Mouse (Mus musculus) lung, adult 18-20 months (tissue): ENCODE results near the gene Robo1.

Source experiments
- DNase-seq, 2 experiments: peaks; one replicate each; pipeline ENCODE4 v3.0.0; 2022; ENCODE audit warnings: mixed read lengths in 2 of 2

Robo1 gene

DNA sequence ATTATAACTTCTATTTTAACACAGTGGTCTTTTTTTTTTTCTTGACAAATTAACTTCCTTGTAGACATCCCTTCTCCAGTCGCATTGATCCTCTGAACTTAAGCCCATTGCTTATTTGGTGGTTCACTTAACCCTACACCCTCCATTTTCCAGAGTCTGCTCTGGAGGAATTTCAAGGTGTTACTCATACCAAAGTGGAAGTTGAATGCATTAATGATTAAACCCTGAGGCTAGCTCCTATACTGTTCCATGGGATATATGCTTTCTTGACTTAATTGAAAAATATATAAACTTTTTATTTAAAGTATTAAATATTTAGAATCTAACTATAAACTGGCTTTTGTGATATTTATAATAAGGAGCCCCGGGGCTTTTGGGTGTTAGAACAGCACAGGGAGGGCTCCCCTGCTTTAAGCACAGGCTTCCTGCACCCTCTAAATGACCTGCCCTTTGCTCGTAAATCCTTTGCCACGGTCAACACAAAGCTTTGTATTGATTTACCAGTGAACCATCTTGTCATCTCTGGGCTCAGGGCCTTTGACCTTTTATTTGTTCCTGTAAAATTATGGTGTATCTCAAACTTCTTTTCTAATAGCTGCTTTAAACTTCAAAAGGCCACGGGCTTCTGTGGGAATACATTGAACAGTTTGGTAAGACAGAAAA lies 522.4 kb downstream of the Robo1 start:
- no peak for DNase-seq

GRCm38 (mm10) chr16:72834266-72834665 lies 526.2 kb downstream of the Robo1 start:
- DNase-seq = no peak

GRCm38 (mm10) chr16:72839031-72839430 lies 530.9 kb downstream of the Robo1 start:
- DNase-seq = no peak

- DNase-seq = no peak
Measured at GRCm38 (mm10) chr16:72841066-72841465, 533.0 kb downstream of the Robo1 start.

- DNase-seq = no peak
Measured at GRCm38 (mm10) chr16:72854101-72854500, 546.0 kb downstream of the Robo1 start.

DNA sequence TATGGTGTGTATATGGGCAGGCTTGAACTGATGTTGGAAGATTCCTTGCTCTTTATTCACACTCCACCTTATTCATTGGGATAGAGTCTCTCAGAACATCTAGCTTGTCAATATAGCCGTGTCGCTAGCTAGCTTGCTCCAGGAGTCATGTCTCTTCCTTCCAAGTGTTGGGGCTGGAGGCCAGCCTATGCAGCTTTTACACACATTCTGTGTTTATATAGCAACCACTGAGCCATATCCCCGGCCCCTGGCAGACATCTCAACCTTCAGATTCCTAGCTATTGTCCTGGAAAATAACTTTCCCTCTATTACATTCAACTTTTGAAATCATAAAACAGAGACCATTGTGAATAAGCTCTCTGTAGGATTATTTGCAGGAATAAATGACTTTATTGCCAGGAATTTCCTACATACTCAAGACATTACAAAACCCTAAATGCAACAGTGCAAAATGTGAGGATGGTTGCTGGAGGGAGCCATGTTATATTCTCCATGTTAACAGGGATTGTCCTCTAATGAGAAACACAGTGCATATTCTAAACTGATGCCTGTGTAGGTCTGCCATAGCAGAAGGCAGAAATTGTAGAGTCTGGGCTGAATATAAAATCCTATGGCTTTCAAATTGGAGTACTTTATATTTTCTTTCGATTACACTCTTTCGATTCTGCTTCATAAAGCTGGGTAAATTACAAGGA lies 546.9 kb downstream of the Robo1 start:
- DNase-seq = no peak

GRCm38 (mm10) chr16:72861707-72862277 lies 553.7 kb downstream of the Robo1 start:
- DNase-seq = no peak

GRCm38 (mm10) chr16:72866011-72866410 lies 557.9 kb downstream of the Robo1 start:
- no peak for DNase-seq

DNA sequence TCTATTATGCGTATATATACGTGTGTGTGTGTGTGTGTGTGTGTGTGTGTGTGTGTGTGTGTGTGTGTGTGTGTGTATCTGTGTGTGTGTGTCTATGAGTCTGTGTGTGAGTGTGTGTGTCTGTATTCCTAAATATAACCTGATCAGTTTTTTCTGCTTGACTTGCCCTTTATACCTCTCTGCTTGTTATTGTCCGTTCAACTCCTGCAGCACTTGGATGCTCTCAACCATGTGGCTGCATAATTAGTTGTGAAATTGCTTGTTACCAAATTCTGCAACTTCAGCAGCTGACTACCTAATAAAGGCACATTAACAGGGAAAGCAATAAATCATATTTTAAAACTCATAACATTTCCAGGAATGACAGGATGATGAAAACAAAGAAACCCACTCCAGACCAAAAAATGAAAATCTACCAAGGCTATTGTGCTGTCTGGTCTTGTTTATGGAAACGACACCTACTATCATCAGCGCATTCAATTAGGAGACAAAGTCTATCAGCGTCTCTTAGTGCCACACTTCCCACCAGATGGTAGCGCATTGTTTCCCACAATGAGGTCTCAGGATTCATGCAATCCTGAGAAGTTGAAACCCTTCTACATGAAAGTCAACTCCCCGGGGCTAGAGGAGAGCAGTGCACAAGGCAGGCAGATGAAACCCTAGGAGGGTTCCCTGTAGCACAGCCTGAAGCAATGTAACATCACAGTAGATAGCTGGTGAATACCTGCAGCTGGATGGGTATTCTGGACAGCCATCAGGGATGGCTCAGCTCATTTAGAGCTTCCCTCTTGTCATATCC lies 567.0 kb downstream of the Robo1 start:
- DNase-seq = no peak

GRCm38 (mm10) chr16:72888108-72888507 lies 580.0 kb downstream of the Robo1 start:
- DNase-seq = no peak

- no peak for DNase-seq
Measured at GRCm38 (mm10) chr16:72889401-72889800, 581.3 kb downstream of the Robo1 start.

GRCm38 (mm10) chr16:72897125-72897524 lies 589.0 kb downstream of the Robo1 start:
- DNase-seq = no peak

GRCm38 (mm10) chr16:72908895-72909294 lies 600.8 kb downstream of the Robo1 start:
- no peak for DNase-seq

GRCm38 (mm10) chr16:72913134-72913533 lies 605.0 kb downstream of the Robo1 start:
- no peak for DNase-seq

GRCm38 (mm10) chr16:72914068-72914630 lies 606.0 kb downstream of the Robo1 start:
- DNase-seq = no peak

DNA sequence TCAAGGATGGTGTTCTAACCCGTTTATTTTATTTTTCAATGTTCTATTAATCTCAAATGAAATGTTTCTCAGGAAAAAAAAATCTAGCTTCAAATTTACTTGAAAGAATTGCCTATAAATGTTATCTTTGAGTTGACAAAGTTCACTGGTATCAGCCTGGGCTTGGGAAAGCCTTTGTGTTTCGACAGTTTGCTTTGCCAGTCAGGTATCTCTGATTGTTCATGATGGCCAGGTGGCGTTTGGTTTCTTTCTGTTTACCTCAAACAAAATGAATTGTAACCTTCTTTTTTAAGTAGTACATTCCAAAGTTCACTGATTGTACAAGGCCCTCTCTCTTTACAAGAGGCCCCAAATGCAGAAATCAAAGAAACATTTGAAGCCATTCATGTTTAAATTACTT lies 611.9 kb downstream of the Robo1 start:
- no peak for DNase-seq

DNA sequence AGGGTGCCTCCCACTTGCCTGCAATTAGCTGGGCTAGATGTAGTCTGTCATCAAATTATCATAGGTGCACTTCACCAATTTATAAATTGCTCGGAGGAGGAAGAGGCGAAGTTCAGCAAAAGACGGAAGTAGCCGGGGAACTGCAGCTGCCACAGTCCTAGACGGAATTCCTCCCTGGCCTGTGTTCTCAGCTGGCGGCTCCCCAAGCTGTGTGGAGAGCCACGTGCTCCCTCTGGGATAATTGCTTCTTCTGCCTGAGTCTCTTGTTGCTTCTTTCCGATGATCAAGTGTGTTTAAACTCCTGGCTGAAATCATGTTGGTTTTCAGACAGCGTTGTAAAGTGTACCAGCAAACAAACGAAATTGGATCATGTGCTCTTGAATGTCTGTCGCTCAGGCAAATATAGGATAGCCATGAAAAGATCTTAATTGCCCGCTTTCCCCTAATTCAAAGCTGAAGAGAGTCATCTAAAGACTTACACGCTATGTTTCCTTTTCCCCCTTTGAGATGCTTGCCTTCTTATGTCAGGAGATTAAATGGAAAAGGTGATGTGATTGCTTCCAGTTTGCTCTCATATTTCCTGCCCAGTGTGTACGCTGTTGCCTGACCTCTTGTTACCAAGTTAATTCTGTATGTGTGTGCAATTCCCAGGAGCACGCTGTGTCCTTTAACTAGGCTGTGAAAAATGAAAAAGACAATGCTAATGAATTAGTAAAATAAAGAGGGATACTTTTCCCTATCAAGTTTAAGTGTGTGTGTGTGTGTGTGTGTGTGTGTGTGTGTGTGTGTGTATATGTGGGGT lies 616.5 kb downstream of the Robo1 start:
- DNase-seq = peak; percentile 23 to 42

DNA sequence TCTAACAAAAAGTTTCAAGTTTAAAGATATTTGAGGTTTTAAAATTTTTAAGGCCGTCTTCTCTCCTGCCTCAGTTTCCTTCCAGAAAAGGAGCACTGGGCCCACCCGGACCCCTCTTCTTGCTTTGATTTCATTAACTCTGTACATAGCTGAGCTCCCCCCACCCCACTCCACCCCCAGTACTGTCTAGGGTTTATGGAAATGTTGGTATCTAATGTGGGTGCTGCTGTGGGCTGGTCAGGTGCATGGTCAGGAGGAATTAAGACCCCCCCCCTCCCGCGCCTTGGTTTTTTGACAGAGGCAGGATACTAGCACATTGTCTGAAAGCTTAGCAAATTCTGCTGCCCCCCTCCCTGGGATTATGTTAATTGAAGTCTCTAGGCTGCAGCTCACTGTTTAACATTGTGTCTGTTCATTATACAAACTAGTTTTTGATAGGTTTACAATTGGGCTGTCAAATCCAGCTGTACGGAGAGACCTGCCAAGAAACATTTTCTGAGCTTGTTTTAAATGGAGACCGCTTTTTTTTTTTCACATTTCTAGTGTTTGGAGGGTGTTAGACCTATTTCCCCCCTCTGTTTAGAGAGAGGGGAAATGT lies 620.5 kb downstream of the Robo1 start:
- no peak for DNase-seq

DNA sequence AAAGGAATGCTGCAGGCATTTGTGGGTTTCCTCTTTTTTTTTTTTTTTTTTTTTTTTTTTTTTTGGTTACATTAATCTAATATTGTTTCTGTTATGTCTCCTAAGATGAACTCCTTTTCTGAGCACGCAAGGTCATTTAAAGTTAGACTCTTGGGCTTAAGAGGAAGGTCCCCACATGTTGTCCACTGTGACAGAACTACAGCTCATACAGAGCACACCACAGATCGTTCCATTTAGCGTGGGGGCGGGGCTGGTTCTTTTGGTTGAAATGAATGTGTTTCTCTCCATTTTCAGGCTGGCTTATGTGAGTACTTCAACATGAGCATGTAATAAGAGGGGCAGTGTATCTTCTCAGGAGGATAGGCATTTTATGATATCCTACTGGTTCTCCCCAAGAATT lies 622.8 kb downstream of the Robo1 start:
- no peak for DNase-seq

DNA sequence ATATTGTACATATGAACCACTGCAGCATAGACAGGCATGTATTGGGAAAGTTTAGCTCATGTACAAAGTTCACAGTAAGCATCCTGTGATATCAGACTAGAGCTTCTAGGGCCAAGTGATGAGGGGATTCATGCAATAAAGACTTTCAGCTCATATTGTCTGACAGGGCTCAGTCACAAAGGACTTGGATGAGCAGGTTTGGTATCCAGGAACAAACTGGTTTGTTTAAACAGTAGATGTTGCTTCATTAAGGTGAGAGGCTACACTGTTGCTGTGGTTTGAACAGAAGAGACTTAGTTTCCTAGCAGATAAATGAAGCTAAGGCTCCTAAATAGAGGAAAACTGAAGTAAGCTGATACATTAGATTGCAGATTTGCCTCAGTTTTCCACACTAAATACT lies 626.8 kb downstream of the Robo1 start:
- no peak for DNase-seq

GRCm38 (mm10) chr16:72937183-72937582 lies 629.1 kb downstream of the Robo1 start:
- DNase-seq = no peak

DNA sequence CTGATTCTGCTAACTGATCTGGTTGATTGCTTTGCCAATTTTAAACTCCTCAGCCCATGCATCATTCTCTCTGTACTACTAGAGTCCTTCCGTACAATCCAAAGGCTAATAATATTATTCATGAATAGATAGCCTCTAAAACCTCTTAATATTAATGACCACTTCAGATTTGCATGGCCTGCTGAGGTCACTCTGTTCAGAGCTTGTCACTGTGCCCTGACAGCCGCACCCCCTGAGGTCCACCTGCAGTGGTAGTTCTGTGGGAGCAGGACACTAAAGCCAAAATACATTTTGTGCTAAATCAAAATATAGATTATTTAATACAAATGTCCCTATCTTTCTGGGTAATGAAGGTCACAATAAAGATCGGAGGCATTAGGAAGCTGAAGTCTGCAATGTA lies 631.8 kb downstream of the Robo1 start:
- DNase-seq = no peak
